Mouse (Mus musculus): Measurements from ENCODE around the gene Sv2c. TPM values are rescaled to one million over a fixed set of nuclear protein-coding genes. Genes with fewer than 3 reads are reported as not detected.
A peak's percentile ranks its signal among the peaks of the same experiment; 100 is the strongest.

Sv2c gene
- 1.5 TPM in 1 of 3 replicates, not detected in the others for total RNA-seq (2017)

GRCm38 (mm10) chr13:96132401-96132816 is at the start of gene Sv2c:
Gene Sv2c (minus strand): TSS chr13:96132577.
- ATAC-seq (replicated peaks; ENCODE audit: insufficient number of reproducible peaks, low FRiP score, low TSS enrichment, poor library complexity, severe bottlenecking), result no peak

- no peak; the same call in 1 of the 2 replicates for ATAC-seq (replicated peaks; ENCODE audit: insufficient number of reproducible peaks, low FRiP score, low TSS enrichment, poor library complexity, severe bottlenecking)
Measured at GRCm38 (mm10) chr13:96180671-96181161, 48.3 kb upstream of the Sv2c start.

GRCm38 (mm10) chr13:96175591-96176212 is 43.3 kb upstream of the Sv2c start:
- ATAC-seq (replicated peaks; ENCODE audit: insufficient number of reproducible peaks, low FRiP score, low TSS enrichment, poor library complexity, severe bottlenecking), result no peak

- ATAC-seq (replicated peaks; ENCODE audit: insufficient number of reproducible peaks, low FRiP score, low TSS enrichment, poor library complexity, severe bottlenecking), result no peak
Measured at GRCm38 (mm10) chr13:96173686-96174085, 41.3 kb upstream of the Sv2c start.

GRCm38 (mm10) chr13:96172290-96172689 is 39.9 kb upstream of the Sv2c start:
- ATAC-seq (replicated peaks; ENCODE audit: insufficient number of reproducible peaks, low FRiP score, low TSS enrichment, poor library complexity, severe bottlenecking), result no peak

GRCm38 (mm10) chr13:96168991-96169665 is 36.8 kb upstream of the Sv2c start:
- no peak for ATAC-seq (replicated peaks; ENCODE audit: insufficient number of reproducible peaks, low FRiP score, low TSS enrichment, poor library complexity, severe bottlenecking)

GRCm38 (mm10) chr13:96166593-96166992 is 34.2 kb upstream of the Sv2c start:
- ATAC-seq (replicated peaks; ENCODE audit: insufficient number of reproducible peaks, low FRiP score, low TSS enrichment, poor library complexity, severe bottlenecking), result no peak

GRCm38 (mm10) chr13:96133363-96134100 is 1.2 kb upstream of the Sv2c start:
- no peak for ATAC-seq (replicated peaks; ENCODE audit: insufficient number of reproducible peaks, low FRiP score, low TSS enrichment, poor library complexity, severe bottlenecking)

- no peak for ATAC-seq (replicated peaks; ENCODE audit: insufficient number of reproducible peaks, low FRiP score, low TSS enrichment, poor library complexity, severe bottlenecking)
Measured at GRCm38 (mm10) chr13:96132833-96133232, 456 bp upstream of the Sv2c start.

GRCm38 (mm10) chr13:96131911-96132310 is 466 bp downstream of the Sv2c start:
- ATAC-seq (replicated peaks; ENCODE audit: insufficient number of reproducible peaks, low FRiP score, low TSS enrichment, poor library complexity, severe bottlenecking), result no peak

GRCm38 (mm10) chr13:96131050-96131449 is 1.3 kb downstream of the Sv2c start:
- ATAC-seq (replicated peaks; ENCODE audit: insufficient number of reproducible peaks, low FRiP score, low TSS enrichment, poor library complexity, severe bottlenecking), result no peak

GRCm38 (mm10) chr13:96129081-96129480 is 3.3 kb downstream of the Sv2c start:
- no peak for ATAC-seq (replicated peaks; ENCODE audit: insufficient number of reproducible peaks, low FRiP score, low TSS enrichment, poor library complexity, severe bottlenecking)

GRCm38 (mm10) chr13:96126669-96127068 is 5.7 kb downstream of the Sv2c start:
- no peak for ATAC-seq (replicated peaks; ENCODE audit: insufficient number of reproducible peaks, low FRiP score, low TSS enrichment, poor library complexity, severe bottlenecking)

GRCm38 (mm10) chr13:96125011-96125410 is 7.4 kb downstream of the Sv2c start:
- no peak for ATAC-seq (replicated peaks; ENCODE audit: insufficient number of reproducible peaks, low FRiP score, low TSS enrichment, poor library complexity, severe bottlenecking)

GRCm38 (mm10) chr13:96112711-96113110 is 19.7 kb downstream of the Sv2c start:
- ATAC-seq (replicated peaks; ENCODE audit: insufficient number of reproducible peaks, low FRiP score, low TSS enrichment, poor library complexity, severe bottlenecking), result no peak

- no peak for ATAC-seq (replicated peaks; ENCODE audit: insufficient number of reproducible peaks, low FRiP score, low TSS enrichment, poor library complexity, severe bottlenecking)
Measured at GRCm38 (mm10) chr13:96110767-96111166, 21.6 kb downstream of the Sv2c start.

- peak; percentile 80 for ATAC-seq (replicated peaks; ENCODE audit: insufficient number of reproducible peaks, low FRiP score, low TSS enrichment, poor library complexity, severe bottlenecking)
Measured at GRCm38 (mm10) chr13:96106367-96106766, 26.0 kb downstream of the Sv2c start.

GRCm38 (mm10) chr13:96090929-96091328 is 41.4 kb downstream of the Sv2c start:
- no peak for ATAC-seq (replicated peaks; ENCODE audit: insufficient number of reproducible peaks, low FRiP score, low TSS enrichment, poor library complexity, severe bottlenecking)

GRCm38 (mm10) chr13:96085581-96086302 is 46.6 kb downstream of the Sv2c start:
- ATAC-seq (replicated peaks; ENCODE audit: insufficient number of reproducible peaks, low FRiP score, low TSS enrichment, poor library complexity, severe bottlenecking), result no peak
